Mouse (Mus musculus): ENCODE measurements around the gene Stim1.
A peak's percentile ranks its signal among the peaks of the same experiment; 100 is the strongest.
"Not testable (repeated sequence)": the region's sequence is repeated elsewhere in the genome, so short reads cannot be mapped to it uniquely, and the experiment has no call there.

Stim1 gene

GRCm38 (mm10) chr7:102369661-102370060 is 102.1 kb downstream of the Stim1 start:
- DNase-seq (ENCODE audit: low read depth), result no peak

GRCm38 (mm10) chr7:102370526-102370925 is 102.9 kb downstream of the Stim1 start:
- DNase-seq (ENCODE audit: low read depth), result no peak

DNA sequence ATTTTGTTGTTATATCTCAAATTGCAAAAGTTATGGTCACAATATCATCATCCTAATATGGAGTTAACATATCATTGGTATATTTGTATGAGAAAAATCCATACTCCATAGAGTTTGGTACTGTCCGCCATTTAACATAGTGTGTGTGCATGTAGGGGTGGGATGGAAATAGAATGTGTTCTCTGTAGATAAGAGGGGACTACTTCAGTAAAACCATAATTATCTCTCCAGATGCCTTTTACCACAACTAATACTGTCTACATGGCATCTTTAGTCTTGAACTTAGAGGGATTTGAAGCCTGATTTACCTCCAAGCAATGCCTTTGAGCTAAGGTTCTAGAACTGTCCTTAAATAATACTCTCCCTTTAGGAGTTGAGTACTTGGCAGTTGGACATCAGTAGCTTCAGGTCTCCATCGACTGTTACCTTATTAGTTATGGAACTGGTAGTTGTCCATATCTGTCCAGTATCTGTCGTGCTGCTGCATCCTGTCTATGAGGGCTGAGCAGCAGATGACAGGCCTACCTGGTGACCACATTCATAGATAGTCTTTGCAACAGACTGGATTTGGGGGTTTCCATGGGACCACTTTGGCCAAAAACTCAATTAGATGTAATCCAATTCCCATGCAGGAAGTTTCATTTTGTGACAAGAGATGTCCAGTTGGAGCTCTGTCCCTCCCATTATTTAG is 105.9 kb downstream of the Stim1 start:
- no peak for DNase-seq (ENCODE audit: low read depth)

GRCm38 (mm10) chr7:102383221-102383620 is 115.6 kb downstream of the Stim1 start:
- DNase-seq (ENCODE audit: low read depth), result no peak

- no peak for DNase-seq (ENCODE audit: low read depth)
Measured at GRCm38 (mm10) chr7:102385973-102386372, 118.4 kb downstream of the Stim1 start.

- no peak for DNase-seq (ENCODE audit: low read depth)
Measured at GRCm38 (mm10) chr7:102389082-102389481, 121.5 kb downstream of the Stim1 start.

DNA sequence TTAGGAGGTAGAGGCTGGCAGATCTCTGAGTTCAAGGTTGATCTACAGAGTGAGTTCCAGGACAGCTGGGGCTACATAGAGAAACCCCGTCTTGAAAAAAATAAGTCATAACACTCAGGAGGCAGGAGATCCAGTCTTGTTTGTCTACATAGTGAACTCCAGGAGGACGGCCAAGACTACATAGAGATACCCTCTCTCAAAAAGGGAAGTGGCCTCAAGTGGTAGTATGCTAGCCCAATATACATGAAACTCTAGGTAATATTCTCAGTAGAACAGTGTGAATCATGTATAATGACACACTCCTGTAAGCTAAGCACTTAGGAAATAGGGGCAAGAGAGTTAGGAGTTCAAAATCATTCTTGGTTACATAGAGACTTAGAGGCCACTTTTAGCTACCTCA is 126.3 kb downstream of the Stim1 start:
- DNase-seq (ENCODE audit: low read depth), result no peak

GRCm38 (mm10) chr7:102395894-102396293 is 128.3 kb downstream of the Stim1 start:
- no peak for DNase-seq (ENCODE audit: low read depth)

- DNase-seq (ENCODE audit: low read depth), result no peak
Measured at GRCm38 (mm10) chr7:102396331-102396730, 128.7 kb downstream of the Stim1 start.

DNA sequence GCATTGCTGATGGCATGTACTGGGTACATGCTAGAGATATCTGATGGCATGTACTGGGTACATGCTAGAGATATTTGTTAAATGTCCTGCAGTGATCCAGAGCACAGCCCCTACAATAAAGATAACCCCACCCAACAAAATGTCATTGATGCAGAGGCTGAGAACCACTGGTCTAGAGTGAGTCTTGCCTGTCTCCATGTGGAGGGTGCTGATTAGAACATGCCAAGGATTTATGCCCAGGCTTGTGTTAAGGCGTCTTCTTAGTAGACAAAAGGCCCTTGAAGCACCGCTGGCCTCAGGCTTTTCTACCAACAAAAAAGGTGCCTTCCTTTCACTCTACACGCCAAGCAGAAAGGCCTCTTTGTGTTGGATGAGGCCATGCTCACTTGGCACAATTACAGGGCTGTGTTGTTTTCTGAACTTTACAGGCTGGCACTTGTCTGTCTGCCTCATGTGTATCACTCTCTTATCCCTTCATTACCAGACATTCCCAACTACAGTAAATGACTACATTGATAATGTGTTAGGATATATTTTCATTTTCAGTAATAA is 131.7 kb downstream of the Stim1 start:
- DNase-seq (ENCODE audit: low read depth), result no peak

- DNase-seq (ENCODE audit: low read depth), result no peak
Measured at GRCm38 (mm10) chr7:102404118-102404517, 136.5 kb downstream of the Stim1 start.

DNA sequence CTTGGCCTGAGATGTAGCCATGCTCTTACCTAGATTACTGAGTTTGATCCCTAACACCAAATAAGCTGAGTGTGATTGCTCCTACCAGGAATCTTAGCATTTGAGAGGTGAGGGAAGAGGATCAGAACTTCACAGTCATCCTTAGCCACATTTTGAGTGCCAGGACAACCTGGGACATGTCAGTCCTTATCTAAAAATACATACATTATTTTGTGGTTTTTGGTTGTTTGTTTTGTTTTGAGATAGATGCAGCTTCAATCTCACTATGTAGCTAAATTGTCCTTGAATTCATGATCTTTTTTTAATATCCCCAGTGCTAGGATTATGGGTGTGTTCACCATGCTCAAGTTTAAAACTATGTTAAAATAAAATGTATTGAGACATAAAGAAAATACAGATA is 139.8 kb downstream of the Stim1 start:
- no peak for DNase-seq (ENCODE audit: low read depth)

GRCm38 (mm10) chr7:102415272-102415671 is 147.7 kb downstream of the Stim1 start:
- not testable (repeated sequence) for DNase-seq (ENCODE audit: low read depth)

GRCm38 (mm10) chr7:102415841-102416240 is 148.2 kb downstream of the Stim1 start:
- DNase-seq (ENCODE audit: low read depth), result no peak

GRCm38 (mm10) chr7:102417398-102417797 is 149.8 kb downstream of the Stim1 start:
- DNase-seq (ENCODE audit: low read depth), result peak; percentile 88

GRCm38 (mm10) chr7:102422036-102422435 is 154.4 kb downstream of the Stim1 start:
- DNase-seq (ENCODE audit: low read depth), result no peak

GRCm38 (mm10) chr7:102425933-102426685 is 158.5 kb downstream of the Stim1 start:
- peak; percentile 68 for DNase-seq (ENCODE audit: low read depth)

- DNase-seq (ENCODE audit: low read depth), result no peak
Measured at GRCm38 (mm10) chr7:102434344-102434743, 166.7 kb downstream of the Stim1 start.

GRCm38 (mm10) chr7:102440822-102441656 is 173.4 kb downstream of the Stim1 start:
- no peak for DNase-seq (ENCODE audit: low read depth)

GRCm38 (mm10) chr7:102441657-102442391 is 174.2 kb downstream of the Stim1 start, which contains the start of gene Rrm1:
Gene Rrm1 (plus strand): TSS chr7:102441695.
- DNase-seq (ENCODE audit: low read depth), result peak; percentile 97

DNA sequence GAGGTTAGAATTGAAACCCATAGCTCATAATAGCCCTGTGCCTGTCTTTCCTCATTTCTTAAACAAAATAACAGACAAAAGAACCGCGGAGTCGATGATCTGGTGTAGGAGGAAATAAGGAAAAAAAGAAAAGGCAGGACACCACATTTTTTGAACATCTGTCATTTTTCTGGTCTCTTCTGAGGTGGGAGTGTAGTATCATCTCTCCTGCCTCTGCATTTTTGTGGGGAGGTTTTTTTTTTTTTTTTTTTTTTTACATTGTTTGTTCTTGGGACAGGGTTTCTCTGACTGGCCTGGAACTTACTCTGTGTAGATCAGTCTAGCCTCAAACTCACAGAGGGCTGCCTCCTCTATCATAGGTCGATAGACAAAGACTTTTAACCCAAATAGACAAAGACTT is 174.8 kb downstream of the Stim1 start:
- no peak for DNase-seq (ENCODE audit: low read depth)

DNA sequence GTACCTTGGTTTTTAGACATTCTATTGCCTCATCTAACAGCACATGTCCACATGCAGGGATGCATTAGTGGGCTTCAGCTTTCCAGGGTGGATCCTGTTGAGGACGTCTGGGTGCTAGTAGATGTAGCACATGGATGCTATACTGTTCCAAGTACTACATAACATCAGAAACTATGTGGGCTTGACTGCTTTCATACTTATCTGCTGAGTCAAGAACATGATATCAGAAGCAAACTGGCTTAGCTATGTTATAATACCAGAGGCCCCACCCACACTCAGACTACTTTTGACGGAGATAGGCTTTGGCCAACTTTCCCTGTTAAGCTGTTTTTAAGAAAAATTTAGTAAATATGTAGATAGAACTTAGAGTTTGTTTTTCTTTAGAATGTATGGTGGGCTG is 176.7 kb downstream of the Stim1 start:
- DNase-seq (ENCODE audit: low read depth), result no peak

Data from induced T-regulatory cell, adult 2 months (primary cell).